Mouse (Mus musculus) hindbrain, embryonic 16.5 days (tissue): ENCODE data around the gene Rab3a. TPM values are rescaled to one million over a fixed set of nuclear protein-coding genes. Genes with fewer than 3 reads are reported as not detected.

Source experiments
- ATAC-seq: fragments of 200-750 bp; cut with Nextera tagmentation; 2 replicates; pipeline ENCODE4 v1.8.0; 2017; ENCODE audit warnings: moderate TSS enrichment, moderate library complexity
- H3K27ac ChIP-seq: fragments of 300-500 bp; sonication (generic); 2 replicates; pipeline ENCODE4 v1.5.1; 2014; ENCODE audit warnings: low read depth, mild to moderate bottlenecking, control low read depth, low read length, moderate library complexity
- H3K27me3 ChIP-seq: fragments of 300-500 bp; sonication (generic); replicated peaks from 2 replicates; pipeline ENCODE4 v1.6.1; 2014; ENCODE audit warnings: low read length; ENCODE audit not compliant: control insufficient read depth, insufficient read depth
- H3K36me3 ChIP-seq: fragments of 300-500 bp; sonication (generic); 2 replicates; pipeline ENCODE4 v1.6.1; 2014; ENCODE audit warnings: mild to moderate bottlenecking, low read length, moderate library complexity, mixed read lengths; ENCODE audit not compliant: control insufficient read depth, insufficient read depth
- H3K4me1 ChIP-seq: fragments of 300-500 bp; sonication (generic); 2 replicates; pipeline ENCODE4 v1.6.1; 2014; ENCODE audit warnings: low read depth, low read length; ENCODE audit not compliant: control insufficient read depth, insufficient read depth
- H3K4me2 ChIP-seq: fragments of 300-500 bp; sonication (generic); 2 replicates; pipeline ENCODE4 v1.6.1; 2014; ENCODE audit warnings: mild to moderate bottlenecking, low read length, control low read depth, moderate library complexity
- H3K4me3 ChIP-seq: fragments of 300-500 bp; sonication (generic); 2 replicates; pipeline ENCODE4 v1.5.1; 2014; ENCODE audit warnings: mild to moderate bottlenecking, low read length, control low read depth, moderate library complexity
- H3K9ac ChIP-seq: fragments of 300-500 bp; sonication (generic); 2 replicates; pipeline ENCODE4 v1.6.1; 2014; ENCODE audit warnings: low read depth, mild to moderate bottlenecking, control low read depth, low read length, moderate library complexity
- H3K9me3 ChIP-seq: fragments of 300-500 bp; sonication (generic); 2 replicates; pipeline ENCODE4 v1.6.1; 2014; ENCODE audit warnings: mild to moderate bottlenecking, low read length, moderate library complexity; ENCODE audit not compliant: control insufficient read depth
- WGBS: fragments of 180-500 bp; shearing (Covaris S2); extraction: QIAGEN DNeasy Blood & Tissue Kit; methylation state at CpG from one replicate; pipeline ENCODE4 v1.1.7; 2014; 5-methylcytosine and 5-hydroxymethylcytosine counted together
- polyA plus RNA-seq: library from polyadenylated mRNA; unstranded; fragments of >200 nt; fragmentation: Nextera tagmentation; extraction: Ambion mirVana; gene quantifications from 2 replicates; pipeline ENCODE4 v1.2.1, GENCODE M21; 2015

Gene Rab3a
- polyA plus RNA-seq, 1 experiment from 2014 or later: 635 TPM

GRCm38 (mm10) chr8:70768231-70768776 is 13.8 kb downstream of the Rab3a start:
- peaks cover 18% of the 10 kb centered on the region for H3K4me1 ChIP-seq
- no peak overlapping the region for H3K4me2 ChIP-seq
- H3K36me3 ChIP-seq: peaks cover 40% of the 10 kb centered on the region
- no peaks in the 10 kb centered on the region for H3K9me3 ChIP-seq
- WGBS: 95% methylated on average over 32 of the region's 32 CpGs
- H3K4me3 ChIP-seq: no peak overlapping the region
- ATAC-seq: no peak
- no peak overlapping the region for H3K27ac ChIP-seq
- no peaks in the 10 kb centered on the region for H3K27me3 ChIP-seq
- H3K9ac ChIP-seq: no peak overlapping the region

- Histone ChIP-seq H3K27me3 (no peaks in the 10 kb centered on the region), H3K4me3 (no peak overlapping the region), H3K9me3 (no peaks in the 10 kb centered on the region), H3K4me2 (no peak overlapping the region), H3K4me1 (peaks cover 24% of the 10 kb centered on the region), H3K27ac (no peak overlapping the region), H3K36me3 (peaks cover 41% of the 10 kb centered on the region), H3K9ac (no peak overlapping the region)
- 86% methylated on average over 16 of the region's 16 CpGs for WGBS
- ATAC-seq: peak; percentile 0
Observed at GRCm38 (mm10) chr8:70768956-70769355, 14.5 kb downstream of the Rab3a start.

- peaks cover 41% of the 10 kb centered on the region for H3K36me3 ChIP-seq
- no peak overlapping the region for H3K27ac ChIP-seq
- no peak overlapping the region for H3K4me2 ChIP-seq
- 8% methylated on average over 26 of the region's 26 CpGs for WGBS
- H3K4me1 ChIP-seq: peaks cover 28% of the 10 kb centered on the region
- no peaks in the 10 kb centered on the region for H3K9me3 ChIP-seq
- H3K27me3 ChIP-seq: no peaks in the 10 kb centered on the region
- peak; percentile 72 for ATAC-seq
- H3K9ac ChIP-seq: no peak overlapping the region; the same call in 1 of the 2 replicates
- no peak overlapping the region for H3K4me3 ChIP-seq
Observed at GRCm38 (mm10) chr8:70769359-70769758, 14.9 kb downstream of the Rab3a start.

- Histone ChIP-seq H3K4me3 (no peak overlapping the region), H3K36me3 (peaks cover 41% of the 10 kb centered on the region), H3K9me3 (no peaks in the 10 kb centered on the region), H3K4me1 (peaks cover 33% of the 10 kb centered on the region), H3K4me2 (no peak overlapping the region), H3K27ac (no peak overlapping the region; the same call in 1 of the 2 replicates), H3K27me3 (no peaks in the 10 kb centered on the region), H3K9ac (no peak overlapping the region; the same call in 1 of the 2 replicates)
- no peak for ATAC-seq
- 76% methylated on average over 12 of the region's 12 CpGs for WGBS
Observed at GRCm38 (mm10) chr8:70769858-70770257, 15.4 kb downstream of the Rab3a start.

- peaks cover 42% of the 10 kb centered on the region for H3K4me1 ChIP-seq
- peaks cover 41% of the 10 kb centered on the region for H3K36me3 ChIP-seq
- 95% methylated on average over 13 of the region's 13 CpGs for WGBS
- H3K4me2 ChIP-seq: no peak overlapping the region
- H3K9ac ChIP-seq: 0 out of 2 replicates have a peak overlapping the region, but pooled peaks have one; percentile 9
- no peak overlapping the region for H3K4me3 ChIP-seq
- H3K9me3 ChIP-seq: no peaks in the 10 kb centered on the region
- H3K27me3 ChIP-seq: no peaks in the 10 kb centered on the region
- no peak for ATAC-seq
- H3K27ac ChIP-seq: no peak overlapping the region
Observed at GRCm38 (mm10) chr8:70770748-70771147, 16.3 kb downstream of the Rab3a start.

GRCm38 (mm10) chr8:70771217-70771616 is 16.7 kb downstream of the Rab3a start:
- Histone ChIP-seq H3K27ac (no peak overlapping the region), H3K9me3 (no peaks in the 10 kb centered on the region), H3K4me3 (no peak overlapping the region), H3K9ac (0 out of 2 replicates have a peak overlapping the region, but pooled peaks have one; percentile 9), H3K36me3 (peaks cover 41% of the 10 kb centered on the region), H3K4me1 (peaks cover 42% of the 10 kb centered on the region), H3K27me3 (no peaks in the 10 kb centered on the region), H3K4me2 (no peak overlapping the region)
- no peak for ATAC-seq
- WGBS: 92% methylated on average over 6 of the region's 7 CpGs

GRCm38 (mm10) chr8:70772075-70772474 is 17.6 kb downstream of the Rab3a start:
- Histone ChIP-seq H3K4me2 (no peak overlapping the region), H3K9ac (no peak overlapping the region), H3K9me3 (no peaks in the 10 kb centered on the region), H3K4me1 (peaks cover 34% of the 10 kb centered on the region), H3K27ac (no peak overlapping the region), H3K4me3 (no peak overlapping the region), H3K27me3 (no peaks in the 10 kb centered on the region), H3K36me3 (peaks cover 41% of the 10 kb centered on the region)
- no peak for ATAC-seq
- WGBS: 95% methylated on average over 13 of the region's 13 CpGs

GRCm38 (mm10) chr8:70772890-70773289 is 18.4 kb downstream of the Rab3a start:
- Histone ChIP-seq H3K27ac (no peak overlapping the region), H3K9me3 (no peaks in the 10 kb centered on the region), H3K4me2 (peak overlapping the region; percentile 27; the same call in 1 of the 2 replicates), H3K36me3 (peaks cover 40% of the 10 kb centered on the region), H3K4me1 (peaks cover 39% of the 10 kb centered on the region), H3K4me3 (no peak overlapping the region), H3K27me3 (no peaks in the 10 kb centered on the region), H3K9ac (no peak overlapping the region)
- ATAC-seq: no peak
- 91% methylated on average over 9 of the region's 9 CpGs for WGBS

- Histone ChIP-seq H3K27ac (peak overlapping the region; percentile 68), H3K4me3 (no peak overlapping the region), H3K4me2 (peak overlapping the region; percentile 27), H3K36me3 (peaks cover 38% of the 10 kb centered on the region), H3K9ac (peak overlapping the region; percentile 38; the same call in 1 of the 2 replicates), H3K27me3 (no peaks in the 10 kb centered on the region), H3K4me1 (peaks cover 44% of the 10 kb centered on the region), H3K9me3 (no peaks in the 10 kb centered on the region)
- 60% methylated on average over 5 of the region's 5 CpGs for WGBS
- ATAC-seq: no peak
Observed at GRCm38 (mm10) chr8:70773410-70773809, 18.9 kb downstream of the Rab3a start.
